Mouse (Mus musculus) layer of hippocampus, adult 9-10 months (tissue): Measurements from ENCODE around the gene Ggt1.

Source experiments
- DNase-seq: peaks from one replicate; pipeline ENCODE4 v3.0.0; 2022; ENCODE audit warnings: low spot score

The Ggt1 gene

GRCm38 (mm10) chr10:75633048-75633447 is 71.6 kb downstream of the Ggt1 start:
- DNase-seq, result no peak

- no peak for DNase-seq
Observed at GRCm38 (mm10) chr10:75633576-75634139, 72.3 kb downstream of the Ggt1 start.

GRCm38 (mm10) chr10:75634610-75635009 is 73.2 kb downstream of the Ggt1 start:
- DNase-seq, result no peak

GRCm38 (mm10) chr10:75635019-75635692 is 73.8 kb downstream of the Ggt1 start:
- no peak for DNase-seq

- peak; percentile 83 for DNase-seq
Observed at GRCm38 (mm10) chr10:75635693-75636055, 74.3 kb downstream of the Ggt1 start.
